Mouse (Mus musculus): ENCODE results near the gene Serinc3. TPM values are rescaled to one million over a fixed set of nuclear protein-coding genes. Genes with fewer than 3 reads are reported as not detected.
"Not testable (repeated sequence)": the region's sequence is repeated elsewhere in the genome, so short reads cannot be mapped to it uniquely, and the experiment has no call there.

Gene Serinc3
- polyA plus RNA-seq, 1 experiment from 2014 or later, result 33.6 TPM

DNA sequence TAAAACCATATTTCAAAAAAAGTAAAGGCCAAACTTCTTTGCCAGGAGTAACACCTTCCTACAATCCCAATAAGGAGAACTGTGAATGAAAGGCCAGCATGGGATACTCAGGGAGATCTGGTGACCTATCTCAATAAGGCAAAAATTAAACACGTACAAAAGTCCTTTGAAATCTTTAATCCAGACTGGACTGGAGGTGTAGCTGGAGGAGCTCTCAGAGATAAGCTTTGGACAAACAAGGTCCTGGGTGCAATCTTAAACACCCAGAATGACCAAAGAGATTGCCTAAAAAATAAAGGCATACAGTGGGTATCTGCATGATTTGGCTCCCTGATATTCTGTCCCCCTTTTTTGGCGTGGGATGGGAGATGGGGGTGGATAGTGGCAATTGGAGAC, 1.4 kb downstream of the Serinc3 start:
- ATAC-seq (ENCODE audit: low FRiP score), result no peak
- Histone ChIP-seq H3K4me1 (peaks cover 36% of the 10 kb centered on the region), H3K9me3 (replicated peaks) (no peaks in the 10 kb centered on the region), H3K27ac (replicated peaks) (peak overlapping the region; percentile 99; the same call in 1 of the 2 replicates), H3K9ac (replicated peaks) (peak overlapping the region; percentile 98; the same call in 1 of the 2 replicates), H3K4me2 (peak overlapping the region; percentile 62), H3K27me3 (replicated peaks) (no peaks in the 10 kb centered on the region), H3K4me3 (replicated peaks) (peak overlapping the region; percentile 99), H3K36me3 (no peaks in the 10 kb centered on the region)
- 78% methylated on average over 2 of the region's 2 CpGs for WGBS

DNA sequence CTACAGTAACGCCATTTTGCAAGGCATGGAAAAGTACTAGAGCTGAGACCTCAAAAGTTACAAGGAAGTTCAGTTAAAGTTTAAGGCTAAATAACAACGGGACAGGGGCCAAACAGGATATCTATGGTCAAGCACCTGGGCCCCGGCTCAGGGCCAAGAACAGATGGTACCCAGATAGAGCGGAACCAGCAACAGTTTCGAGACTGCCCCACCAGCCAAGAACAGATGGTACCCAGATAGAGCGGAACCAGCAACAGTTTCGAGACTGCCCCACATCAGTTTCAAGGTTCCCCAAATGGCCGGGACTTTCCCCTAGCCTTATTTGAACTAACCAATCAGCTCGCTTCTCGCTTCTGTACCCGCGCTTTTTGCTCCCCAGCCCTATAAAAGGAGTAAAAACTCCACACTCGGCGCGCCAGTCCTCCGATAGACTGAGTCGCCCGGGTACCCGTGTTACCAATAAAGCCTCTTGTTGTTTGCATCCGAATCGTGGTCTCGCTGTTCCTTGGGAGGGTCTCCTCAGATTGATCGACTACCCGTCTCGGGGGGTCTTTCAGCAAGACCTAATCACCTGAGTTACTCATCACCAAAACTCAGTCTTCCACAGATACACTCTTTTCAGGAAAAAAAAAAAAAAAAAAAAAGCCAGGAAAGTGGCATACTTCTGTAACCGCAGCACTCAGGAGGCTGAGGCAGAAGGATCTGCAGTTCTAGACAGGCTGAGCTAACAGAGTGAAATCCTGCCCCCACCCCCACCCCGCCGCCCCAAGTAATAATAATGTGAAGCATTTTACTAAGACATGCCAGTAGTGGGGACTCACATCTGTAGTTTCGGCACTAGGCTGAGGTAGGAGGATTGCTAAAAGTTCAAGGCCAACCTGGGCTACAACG, 2.0 kb downstream of the Serinc3 start:
- Histone ChIP-seq H3K9me3 (replicated peaks) (no peaks in the 10 kb centered on the region), H3K4me2 (peak overlapping the region; percentile 62), H3K36me3 (no peaks in the 10 kb centered on the region), H3K9ac (replicated peaks) (0 out of 2 replicates have a peak overlapping the region, but pooled peaks have one; percentile 98), H3K4me1 (peaks cover 41% of the 10 kb centered on the region), H3K27me3 (replicated peaks) (no peaks in the 10 kb centered on the region), H3K4me3 (replicated peaks) (peak overlapping the region; percentile 99), H3K27ac (replicated peaks) (peak overlapping the region; percentile 99; the same call in 1 of the 2 replicates)
- 86% methylated on average over 30 of the region's 30 CpGs for WGBS
- no peak for ATAC-seq (ENCODE audit: low FRiP score)

DNA sequence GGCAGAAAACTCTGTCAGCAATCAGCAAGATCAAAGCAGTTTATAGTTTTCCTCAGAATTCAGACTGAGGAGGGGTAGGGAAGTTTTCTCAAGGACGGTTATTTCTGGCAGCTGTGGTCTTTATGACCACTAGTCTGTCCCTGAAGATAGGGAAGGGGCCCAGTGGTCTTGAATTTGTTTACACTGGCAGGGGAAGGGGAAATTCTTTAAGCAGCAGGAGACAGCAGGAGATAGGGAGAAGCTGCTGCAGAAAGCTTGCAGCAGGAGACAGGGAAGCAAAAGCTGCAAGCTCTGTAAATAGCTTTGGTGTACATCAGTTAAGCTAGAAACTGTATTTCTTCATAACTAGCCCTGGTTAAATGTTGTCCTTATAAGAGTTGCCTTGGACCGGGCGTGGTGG, 3.2 kb downstream of the Serinc3 start:
- no peak for ATAC-seq (ENCODE audit: low FRiP score)
- 65% methylated on average over 3 of the region's 3 CpGs for WGBS

DNA sequence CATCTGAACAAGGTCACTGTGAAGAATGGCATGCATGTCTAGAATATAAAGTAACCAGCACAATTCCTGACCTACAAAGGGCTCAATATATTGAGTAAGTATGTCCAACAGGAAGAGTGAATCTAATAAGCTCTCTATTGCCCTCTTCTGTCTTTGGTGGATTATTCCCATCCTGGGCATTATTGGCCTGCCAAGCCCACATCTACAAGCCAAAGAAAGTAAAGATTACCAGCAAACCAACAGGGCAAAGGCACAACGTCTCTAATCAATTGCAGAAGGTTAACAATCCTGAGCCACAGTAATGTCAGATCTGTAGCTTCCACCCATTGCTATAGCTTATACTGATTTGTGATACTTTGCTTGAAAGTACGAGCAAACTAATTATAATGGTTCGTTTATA, 4.4 kb downstream of the Serinc3 start:
- Histone ChIP-seq H3K4me1 (peaks cover 46% of the 10 kb centered on the region), H3K9me3 (replicated peaks) (no peaks in the 10 kb centered on the region), H3K36me3 (peaks cover 8% of the 10 kb centered on the region), H3K9ac (replicated peaks) (no peak overlapping the region), H3K27me3 (replicated peaks) (no peaks in the 10 kb centered on the region), H3K4me3 (replicated peaks) (no peak overlapping the region), H3K27ac (replicated peaks) (no peak overlapping the region), H3K4me2 (no peak overlapping the region)
- ATAC-seq (ENCODE audit: low FRiP score), result no peak
- 91% methylated on average over 3 of the region's 3 CpGs for WGBS

More for the DNA sequence above, 3.2 kb downstream of the Serinc3 start:
- Histone ChIP-seq H3K4me2 (no peak overlapping the region), H3K27me3 (replicated peaks) (no peaks in the 10 kb centered on the region), H3K36me3 (peaks cover 4% of the 10 kb centered on the region; the same call in 1 of the 2 replicates), H3K4me1 (peaks cover 46% of the 10 kb centered on the region), H3K4me3 (replicated peaks) (no peak overlapping the region), H3K9me3 (replicated peaks) (no peaks in the 10 kb centered on the region), H3K27ac (replicated peaks) (no peak overlapping the region), H3K9ac (replicated peaks) (no peak overlapping the region)

DNA sequence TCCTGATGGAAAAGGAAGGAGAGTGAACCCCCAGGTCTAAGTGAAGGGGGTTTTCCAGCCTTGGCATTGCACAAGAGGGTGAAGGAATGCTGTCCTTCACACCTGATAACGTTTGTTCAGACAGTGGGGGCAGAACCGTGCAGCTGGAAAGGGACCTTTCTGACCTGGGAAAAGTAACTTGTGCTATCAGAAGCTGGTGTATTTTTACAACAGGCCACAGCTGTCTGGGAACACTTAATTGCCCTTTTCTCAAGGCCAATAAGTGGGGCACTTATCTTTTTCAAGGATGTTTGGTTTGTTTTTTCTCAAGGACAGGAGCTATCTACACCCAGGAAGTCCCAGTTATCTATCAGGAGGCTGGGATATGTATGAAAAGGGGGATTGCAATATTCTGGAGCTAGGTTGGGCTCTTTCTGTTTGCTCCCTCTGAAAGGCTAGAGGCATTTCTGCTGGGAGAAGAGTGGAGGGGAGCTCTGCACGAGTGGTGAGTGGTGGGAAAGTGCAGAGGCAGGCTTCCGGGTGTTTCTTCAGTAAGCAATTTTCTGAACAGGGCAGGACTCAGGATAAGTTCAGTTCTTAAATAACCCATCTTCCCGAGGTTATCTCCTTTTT, 7.2 kb downstream of the Serinc3 start:
- WGBS, result 54% methylated on average over 5 of the region's 5 CpGs
- Histone ChIP-seq H3K27ac (replicated peaks) (no peak overlapping the region), H3K4me1 (peaks cover 31% of the 10 kb centered on the region), H3K9ac (replicated peaks) (no peak overlapping the region), H3K4me3 (replicated peaks) (no peak overlapping the region), H3K9me3 (replicated peaks) (no peaks in the 10 kb centered on the region), H3K4me2 (no peak overlapping the region), H3K36me3 (peaks cover 16% of the 10 kb centered on the region), H3K27me3 (replicated peaks) (no peaks in the 10 kb centered on the region)
- no peak for ATAC-seq (ENCODE audit: low FRiP score)

DNA sequence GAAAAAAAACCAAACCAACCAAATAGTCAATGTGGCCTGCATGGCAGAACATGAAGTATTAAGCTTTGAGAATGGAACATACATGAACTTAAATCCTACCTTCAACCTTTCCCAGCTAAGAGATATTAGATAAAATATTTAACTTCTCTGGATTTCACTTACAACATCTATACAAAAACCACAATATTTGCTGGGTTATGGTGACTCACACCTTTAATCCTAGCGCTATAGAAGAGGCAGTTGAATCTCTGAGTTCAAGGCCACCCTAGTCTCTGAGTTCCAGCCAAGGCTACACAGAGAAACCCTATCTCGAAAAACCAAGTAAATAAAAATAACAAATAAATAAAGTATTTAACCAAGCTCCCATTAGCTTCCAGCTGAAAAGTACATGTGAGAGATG, 8.9 kb downstream of the Serinc3 start:
- ATAC-seq (ENCODE audit: low FRiP score), result no peak
- no peaks in the 10 kb centered on the region for H3K27me3 ChIP-seq (replicated peaks)
- WGBS, result 100% methylated on average over 2 of the region's 2 CpGs
- H3K27ac ChIP-seq (replicated peaks), result no peak overlapping the region
- H3K36me3 ChIP-seq, result peaks cover 31% of the 10 kb centered on the region
- no peak overlapping the region for H3K9ac ChIP-seq (replicated peaks)
- no peaks in the 10 kb centered on the region for H3K9me3 ChIP-seq (replicated peaks)
- no peak overlapping the region for H3K4me3 ChIP-seq (replicated peaks)
- peaks cover 21% of the 10 kb centered on the region for H3K4me1 ChIP-seq
- H3K4me2 ChIP-seq, result no peak overlapping the region

DNA sequence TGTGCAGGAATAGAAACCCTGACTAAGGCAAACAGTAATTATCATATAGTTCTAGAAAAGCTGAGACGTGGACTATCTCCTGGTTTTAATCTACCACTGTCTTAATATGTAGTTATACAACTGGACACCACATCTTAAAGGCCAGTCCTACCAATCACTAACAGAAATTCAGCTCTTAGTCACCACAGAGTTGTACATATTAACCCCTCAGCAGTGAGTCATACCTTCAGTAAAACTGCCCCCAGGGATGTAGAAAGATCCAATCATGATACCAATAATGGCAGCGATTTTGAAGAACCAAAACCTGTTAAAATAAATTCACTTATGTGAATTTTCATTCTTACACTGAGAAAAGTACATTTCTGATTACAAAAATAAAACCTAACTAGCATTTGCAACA, 10.7 kb downstream of the Serinc3 start:
- no peak overlapping the region for H3K4me3 ChIP-seq (replicated peaks)

DNA sequence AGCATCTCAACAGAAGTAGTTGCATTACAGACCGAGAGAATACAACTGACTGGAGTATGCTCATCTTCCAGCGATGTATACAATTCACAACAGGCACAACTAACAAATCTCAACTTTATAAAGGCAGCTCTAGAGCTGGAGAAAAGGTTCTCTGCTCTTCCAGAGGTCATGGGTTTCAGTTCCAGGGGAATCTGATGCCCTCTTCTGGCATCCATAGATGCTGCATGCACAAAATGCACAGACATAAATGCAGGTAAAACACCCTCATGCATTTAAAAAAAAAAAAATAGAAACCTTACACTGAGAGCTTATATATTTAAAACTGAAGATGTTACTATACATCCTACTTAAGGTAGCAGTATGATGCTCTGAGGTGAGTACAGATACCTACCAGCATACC, 13.2 kb downstream of the Serinc3 start:
- WGBS, result 97% methylated on average over 2 of the region's 2 CpGs
- H3K27ac ChIP-seq (replicated peaks), result no peak overlapping the region
- no peak overlapping the region for H3K9ac ChIP-seq (replicated peaks)
- H3K27me3 ChIP-seq (replicated peaks), result no peaks in the 10 kb centered on the region
- H3K36me3 ChIP-seq, result peaks cover 67% of the 10 kb centered on the region
- no peak overlapping the region for H3K4me2 ChIP-seq
- H3K9me3 ChIP-seq (replicated peaks), result no peaks in the 10 kb centered on the region
- no peak overlapping the region for H3K4me3 ChIP-seq (replicated peaks)
- no peak for ATAC-seq (ENCODE audit: low FRiP score)
- no peaks in the 10 kb centered on the region for H3K4me1 ChIP-seq

More for the DNA sequence above, 10.7 kb downstream of the Serinc3 start:
- Histone ChIP-seq H3K9me3 (replicated peaks) (no peaks in the 10 kb centered on the region), H3K4me2 (no peak overlapping the region), H3K4me1 (peaks cover 11% of the 10 kb centered on the region), H3K9ac (replicated peaks) (no peak overlapping the region), H3K27me3 (replicated peaks) (no peaks in the 10 kb centered on the region), H3K27ac (replicated peaks) (no peak overlapping the region), H3K36me3 (peaks cover 48% of the 10 kb centered on the region)
- no peak for ATAC-seq (ENCODE audit: low FRiP score)
- 96% methylated on average over 2 of the region's 2 CpGs for WGBS

DNA sequence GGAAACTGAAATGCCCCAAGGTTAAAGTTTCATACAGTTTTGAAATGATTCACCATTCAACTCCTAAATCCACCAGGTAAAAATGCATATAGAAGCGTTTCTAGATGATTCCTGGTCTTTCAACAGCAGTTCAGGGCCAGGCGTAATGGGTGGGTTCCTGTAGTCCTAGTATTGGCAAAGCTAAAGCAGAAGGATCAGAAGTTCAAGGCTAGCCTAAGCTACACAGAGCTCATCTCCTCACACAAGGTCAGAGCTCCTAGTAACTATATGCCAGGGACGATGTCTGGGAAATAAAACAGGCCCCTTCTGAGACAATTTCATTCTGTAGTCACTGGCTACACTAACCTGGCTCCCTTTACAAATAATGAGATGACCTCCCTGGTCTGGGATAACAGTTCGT, 13.7 kb downstream of the Serinc3 start:
- H3K4me2 ChIP-seq, result no peak overlapping the region
- H3K4me3 ChIP-seq (replicated peaks), result no peak overlapping the region
- no peak overlapping the region for H3K27ac ChIP-seq (replicated peaks)
- no peaks in the 10 kb centered on the region for H3K27me3 ChIP-seq (replicated peaks)
- 95% methylated on average over 4 of the region's 4 CpGs for WGBS
- no peak for ATAC-seq (ENCODE audit: low FRiP score)
- peaks cover 71% of the 10 kb centered on the region for H3K36me3 ChIP-seq
- H3K9me3 ChIP-seq (replicated peaks), result no peaks in the 10 kb centered on the region
- H3K9ac ChIP-seq (replicated peaks), result no peak overlapping the region
- no peaks in the 10 kb centered on the region for H3K4me1 ChIP-seq

DNA sequence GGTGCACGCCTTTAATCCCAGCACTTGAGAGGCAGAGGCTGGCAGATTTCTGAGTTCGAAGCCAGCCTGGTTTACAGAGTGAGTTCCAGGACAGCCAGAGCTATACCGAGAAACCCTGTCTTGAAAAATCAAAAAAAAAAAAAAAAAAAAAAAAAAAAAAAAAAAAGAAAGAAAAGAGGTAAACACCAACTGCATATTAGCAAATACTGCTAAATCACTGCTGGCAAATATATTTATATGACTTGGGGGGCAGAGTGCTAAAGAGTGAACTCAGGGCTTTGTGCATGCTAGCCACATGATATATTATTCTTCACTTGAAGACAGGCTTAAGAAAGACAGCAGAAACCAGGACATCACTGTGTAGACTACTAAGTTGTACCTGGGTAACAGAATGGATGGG, 23.5 kb downstream of the Serinc3 start:
- peaks cover 75% of the 10 kb centered on the region for H3K36me3 ChIP-seq
- H3K9ac ChIP-seq (replicated peaks); H3K4me3 ChIP-seq (replicated peaks); H3K4me1 ChIP-seq; H3K27ac ChIP-seq (replicated peaks); H3K9me3 ChIP-seq (replicated peaks); ATAC-seq (ENCODE audit: low FRiP score); H3K27me3 ChIP-seq (replicated peaks); H3K4me2 ChIP-seq: not testable (repeated sequence)
- WGBS, result 93% methylated on average over 3 of the region's 3 CpGs

DNA sequence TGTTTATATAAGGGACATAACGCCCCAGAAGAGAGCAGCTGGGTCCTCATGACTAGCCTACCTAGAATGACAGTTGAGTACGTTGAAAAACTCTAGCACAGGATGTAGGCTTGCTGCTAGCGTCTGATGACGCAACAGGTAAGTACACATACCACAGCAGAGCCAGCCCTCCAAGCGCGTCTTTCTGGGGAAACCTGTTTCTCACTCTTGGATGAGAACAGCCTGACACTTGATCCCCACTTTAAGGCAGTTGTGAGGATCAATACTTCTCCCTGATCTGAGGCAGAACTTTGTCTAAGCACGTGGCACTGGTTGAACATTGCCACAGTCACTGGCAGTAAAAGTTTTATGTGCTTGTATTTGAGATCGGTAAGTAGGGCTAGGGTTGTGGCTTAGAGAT, 24.5 kb downstream of the Serinc3 start:
- Histone ChIP-seq H3K4me2 (no peak overlapping the region), H3K27ac (replicated peaks) (no peak overlapping the region)

DNA sequence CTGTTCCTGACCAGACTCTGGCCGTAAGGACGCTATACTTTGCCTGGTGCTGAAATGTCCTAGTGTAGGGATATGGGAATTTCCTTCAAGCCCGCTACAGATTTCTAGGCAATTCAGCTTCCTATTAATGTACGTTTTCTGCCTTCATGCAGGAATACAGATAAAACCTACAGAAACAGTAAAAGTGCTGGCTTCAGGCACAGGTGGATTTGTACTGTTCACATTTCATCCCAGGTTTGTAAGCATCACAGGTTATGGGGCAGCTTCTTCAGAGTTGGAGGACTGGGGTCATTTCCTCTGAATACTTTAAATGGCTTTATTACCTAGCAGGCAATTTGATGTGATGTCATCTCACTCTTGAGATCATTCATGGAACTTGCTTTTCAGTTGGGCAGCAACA, 27.1 kb downstream of the Serinc3 start:
- Histone ChIP-seq H3K4me3 (replicated peaks) (no peak overlapping the region), H3K27ac (replicated peaks) (no peak overlapping the region), H3K9me3 (replicated peaks) (no peaks in the 10 kb centered on the region), H3K9ac (replicated peaks) (no peak overlapping the region), H3K36me3 (peaks cover 83% of the 10 kb centered on the region), H3K27me3 (replicated peaks) (no peaks in the 10 kb centered on the region), H3K4me2 (no peak overlapping the region), H3K4me1 (no peaks in the 10 kb centered on the region)
- 92% methylated on average over 4 of the region's 4 CpGs for WGBS
- ATAC-seq (ENCODE audit: low FRiP score), result no peak

More for the DNA sequence above, 24.5 kb downstream of the Serinc3 start:
- Histone ChIP-seq H3K9ac (replicated peaks) (no peak overlapping the region), H3K9me3 (replicated peaks) (no peaks in the 10 kb centered on the region), H3K27me3 (replicated peaks) (no peaks in the 10 kb centered on the region), H3K4me3 (replicated peaks) (no peak overlapping the region), H3K4me1 (no peaks in the 10 kb centered on the region), H3K36me3 (peaks cover 75% of the 10 kb centered on the region)
- ATAC-seq (ENCODE audit: low FRiP score), result no peak
- WGBS, result 88% methylated on average over 8 of the region's 8 CpGs
